13 mouse cellular contexts compared by ENCODE assay signal in the genomic region with DNA sequence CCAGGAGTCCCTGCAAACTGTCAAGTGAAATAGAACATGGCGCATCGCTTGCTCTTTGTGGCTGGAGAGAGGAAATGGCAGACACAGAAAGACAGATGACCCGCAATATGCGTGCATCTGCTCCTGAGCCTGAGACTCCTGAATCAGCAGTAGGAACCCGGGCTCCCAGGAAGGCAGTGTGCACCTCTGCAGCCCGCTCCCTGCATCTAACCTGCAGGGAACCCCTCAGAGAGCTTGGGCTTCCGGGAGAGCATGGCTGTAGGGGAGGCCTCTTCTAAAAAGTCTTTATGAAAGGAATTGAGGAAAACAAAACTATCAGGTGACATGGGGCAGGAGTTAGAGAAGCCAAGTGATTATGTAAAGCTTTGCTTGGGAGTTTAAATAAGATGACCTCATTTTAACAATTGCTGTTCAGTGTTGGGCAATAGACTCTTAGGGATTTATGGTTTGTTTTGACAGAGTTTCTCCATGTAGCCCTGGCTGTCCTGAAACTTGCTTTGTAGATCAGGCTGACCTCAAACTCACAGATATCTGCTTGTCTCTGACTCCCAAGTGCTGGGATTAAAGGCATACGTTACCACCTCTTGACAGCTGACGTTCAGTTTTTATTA. TPM values are rescaled to one million over a fixed set of nuclear protein-coding genes. Genes with fewer than 3 reads are reported as not detected.
DNase-seq lines count a peak whose midpoint lies in the region; ATAC-seq lines count a peak whose summit lies in the region.
"Had no signal": no experiment of that assay in that cellular context is flagged by ENCODE, and none has a peak within 500 bp of the region (broad histone marks: within the 10 kb centered on the region; RNA-seq: fewer than 3 reads in every experiment).

No protein-coding gene starts in this region.

- peak; percentile 45 for DNase-seq in kidney, adult 9 months
- peak; percentile 80 for DNase-seq in adipocyte (ENCODE audit: low spot score)
- peak; percentile 74 for DNase-seq in gonadal fat pad, adult 2 months (ENCODE audit: low read depth)
- no peak for DNase-seq in spleen, postnatal 4 days (ENCODE audit: low spot score in 2 of 2)
- DNase-seq in right cerebral cortex, postnatal 10 days (ENCODE audit: low spot score in 2 of 2) = no peak
- DNase-seq: layer of hippocampus, postnatal 36 days; right cerebral cortex, adult 18-20 months had no signal

- 0 out of 2 replicates have a peak, but pooled peaks cover 5% of the 10 kb centered on the region for H3K4me1 ChIP-seq in kidney, embryonic 14.5 days (ENCODE audit: control insufficient read depth, insufficient read depth, low read length)

- no peaks in the 10 kb centered on the region for H3K79me2 ChIP-seq in macrophage (ENCODE audit: inconsistent target)

- H3K4me3 ChIP-seq in kidney, embryonic 14.5 days (ENCODE audit: low read length) = no peak overlapping the region
- no peak overlapping the region for H3K4me3 ChIP-seq in macrophage (ENCODE audit: inconsistent target)

- ATAC-seq in kidney, embryonic 14.5 days (ENCODE audit: low FRiP score, low TSS enrichment) = no peak
- ATAC-seq: activated CD4-positive, CD25-positive, alpha-beta regulatory T cell, adult 4 months had no signal

- H3K27ac ChIP-seq in kidney, embryonic 14.5 days (ENCODE audit: low read depth, low read length) = no peak overlapping the region
- 0 out of 2 replicates have a peak overlapping the region, but pooled peaks have one; percentile 7 for H3K27ac ChIP-seq in macrophage

- H3K9ac ChIP-seq in kidney, embryonic 14.5 days (ENCODE audit: low read depth, low read length) = no peak overlapping the region
- H3K9ac ChIP-seq: lung, embryonic 14.5 days had no signal

- 73% methylated on average over 9 of the region's 9 CpGs for WGBS in kidney, embryonic 14.5 days
- 61% methylated on average over 9 of the region's 9 CpGs for WGBS in macrophage (ENCODE audit: missing documents)

- H3K36me3 ChIP-seq in kidney, embryonic 14.5 days (ENCODE audit: control insufficient read depth, insufficient read depth, low read length) = no peaks in the 10 kb centered on the region
- H3K36me3 ChIP-seq in macrophage (ENCODE audit: inconsistent target) = no peaks in the 10 kb centered on the region

- H3K4me2 ChIP-seq in kidney, embryonic 14.5 days (replicated peaks; ENCODE audit: low read depth, low read length) = no peak overlapping the region
- H3K4me2 ChIP-seq: lung, embryonic 14.5 days had no signal

- no peaks in the 10 kb centered on the region for H3K27me3 ChIP-seq in kidney, embryonic 14.5 days (ENCODE audit: control insufficient read depth, insufficient read depth, low read length)

- H3K9me3 ChIP-seq in kidney, embryonic 14.5 days (ENCODE audit: control insufficient read depth, low read length) = no peaks in the 10 kb centered on the region

RNA-seq across cellular contexts. Expression of a gene that starts 14.3 kb away (rescaled TPM):
- not detected in 2 replicates for polyA plus RNA-seq in kidney, embryonic 14.5 days (2014; fragmentation: Nextera tagmentation; extraction: Ambion mirVana)
- 0.16 and 0.56 TPM in 2 replicates for polyA plus RNA-seq in gonadal fat pad, adult 2 months (2012; rRNA removed)
- total RNA-seq in macrophage (2018; cell fraction: chromatin; rRNA removed) = not detected
- under 1 TPM in 1 of 26 experiments, not detected in 25; 0.08 TPM for total RNA-seq in macrophage (2018; cell fraction: cytosol; rRNA removed)
- total RNA-seq in macrophage (2018; cell fraction: nucleus; rRNA removed) = not detected
- polyA plus RNA-seq in macrophage (2018) = not detected in 3 replicates
- total RNA-seq: heart, postnatal 10 days had no signal
- polyA plus RNA-seq: activated CD4-positive, CD25-positive, alpha-beta regulatory T cell, adult 4 months; lung, embryonic 14.5 days; testis, adult 2 months had no signal

RNA-seq across cellular contexts. Expression of a gene that starts 16.5 kb away (rescaled TPM):
- 10.0 and 17.4 TPM in 2 replicates for polyA plus RNA-seq in kidney, embryonic 14.5 days (2014; fragmentation: Nextera tagmentation; extraction: Ambion mirVana)
- polyA plus RNA-seq in gonadal fat pad, adult 2 months (2012; rRNA removed) = 259 and 432 TPM in 2 replicates
- 10 to 100 TPM in 3 of 26 experiments, 1 to 10 TPM in 23; 1.1 to 10.9 (median 3.7) TPM for total RNA-seq in macrophage (2018; cell fraction: chromatin; rRNA removed)
- 10 to 100 TPM; 21.7 to 49.7 (median 31.6) TPM for total RNA-seq in macrophage (2018; cell fraction: cytosol; rRNA removed)
- 10 to 100 TPM in 25 of 26 experiments, 1 to 10 TPM in 1; 5.9 to 34.7 (median 25.5) TPM for total RNA-seq in macrophage (2018; cell fraction: nucleus; rRNA removed)
- polyA plus RNA-seq in macrophage (2018) = 33.7 to 43.2 TPM (median 39.2 TPM) in 3 replicates

RNA-seq across cellular contexts. Expression of a gene that starts 32.5 kb away (rescaled TPM):
- 0.27 and 0.87 TPM in 2 replicates for polyA plus RNA-seq in kidney, embryonic 14.5 days (2014; fragmentation: Nextera tagmentation; extraction: Ambion mirVana)
- 0.09 TPM in 1 of 2 replicates, not detected in the other for polyA plus RNA-seq in gonadal fat pad, adult 2 months (2012; rRNA removed)
- total RNA-seq in macrophage (2018; cell fraction: chromatin; rRNA removed) = not detected
- not detected for total RNA-seq in macrophage (2018; cell fraction: cytosol; rRNA removed)
- total RNA-seq in macrophage (2018; cell fraction: nucleus; rRNA removed) = not detected
- not detected in 3 replicates for polyA plus RNA-seq in macrophage (2018)
- total RNA-seq: heart, postnatal 10 days; layer of hippocampus, postnatal 36 days had no signal
- polyA plus RNA-seq: activated CD4-positive, CD25-positive, alpha-beta regulatory T cell, adult 4 months; lung, embryonic 14.5 days; testis, adult 2 months had no signal

RNA-seq across cellular contexts. Expression of a gene that starts 32.6 kb away (rescaled TPM):
- polyA plus RNA-seq in kidney, embryonic 14.5 days (2014; fragmentation: Nextera tagmentation; extraction: Ambion mirVana) = not detected in 2 replicates
- 0.15 TPM in 1 of 2 replicates, not detected in the other for polyA plus RNA-seq in gonadal fat pad, adult 2 months (2012; rRNA removed)
- not detected for total RNA-seq in macrophage (2018; cell fraction: chromatin; rRNA removed)
- under 1 TPM in 3 of 26 experiments, not detected in 23; 0.07 to 0.14 (median 0.09) TPM for total RNA-seq in macrophage (2018; cell fraction: cytosol; rRNA removed)
- total RNA-seq in macrophage (2018; cell fraction: nucleus; rRNA removed) = under 1 TPM in 1 of 26 experiments, not detected in 25; 0.55 TPM
- not detected in 3 replicates for polyA plus RNA-seq in macrophage (2018)
- polyA plus RNA-seq: activated CD4-positive, CD25-positive, alpha-beta regulatory T cell, adult 4 months; lung, embryonic 14.5 days; testis, adult 2 months had no signal

RNA-seq across cellular contexts. Expression of a gene that starts 39.8 kb away (rescaled TPM):
- not detected in 2 replicates for polyA plus RNA-seq in kidney, embryonic 14.5 days (2014; fragmentation: Nextera tagmentation; extraction: Ambion mirVana)
- not detected in 2 replicates for polyA plus RNA-seq in gonadal fat pad, adult 2 months (2012; rRNA removed)
- total RNA-seq in macrophage (2018; cell fraction: chromatin; rRNA removed) = not detected
- not detected for total RNA-seq in macrophage (2018; cell fraction: cytosol; rRNA removed)
- total RNA-seq in macrophage (2018; cell fraction: nucleus; rRNA removed) = 1 to 10 TPM in 1 of 26 experiments, not detected in 25; 1.2 TPM
- not detected in 3 replicates for polyA plus RNA-seq in macrophage (2018)
- total RNA-seq: heart, postnatal 10 days; layer of hippocampus, postnatal 36 days had no signal
- polyA plus RNA-seq: activated CD4-positive, CD25-positive, alpha-beta regulatory T cell, adult 4 months; lung, embryonic 14.5 days had no signal

Comparison
In these comparisons a context has a peak if more than half of its experiments do, and no peak if none do; other contexts are left out.
1. DNase-seq: peak in kidney, adult 9 months (single experiment), adipocyte (single experiment) and gonadal fat pad, adult 2 months (single experiment); none in spleen, postnatal 4 days (0 of 2) and right cerebral cortex, postnatal 10 days (0 of 2).